Mouse (Mus musculus): ENCODE measurements at regions not wholly inside any gene's neighbourhood (a gene's known extent, or its start where the extent isn't known, plus 50 kb on each side); places are given as distances from the start of the nearest gene placed in this dataset.

DNA sequence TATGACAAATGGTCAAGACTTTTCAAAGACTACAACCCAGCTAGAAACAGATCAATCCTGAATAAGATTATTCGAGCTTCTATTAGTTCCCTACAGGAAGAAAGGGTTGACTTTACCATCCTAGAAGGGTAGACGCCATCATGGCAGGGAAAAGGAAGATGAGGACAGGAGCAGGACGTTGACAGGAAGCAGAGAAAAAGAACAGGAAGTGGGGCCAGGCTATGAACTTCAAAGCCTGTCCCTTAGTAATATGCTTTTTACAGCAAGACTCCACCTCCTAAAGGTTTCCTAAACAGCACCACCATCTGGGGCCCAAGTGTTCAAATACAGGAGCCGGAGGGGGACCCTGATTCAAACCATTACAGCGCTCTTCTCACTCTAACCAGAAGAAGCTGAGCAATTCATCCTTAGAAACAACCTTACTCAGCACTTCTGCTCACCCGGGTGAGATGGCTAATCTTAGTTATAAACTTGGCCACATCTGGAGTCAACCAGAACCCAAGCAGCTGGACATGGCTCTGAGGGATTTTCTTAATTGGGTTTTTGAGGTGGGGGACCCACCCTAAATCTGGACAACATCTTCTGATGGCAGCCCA lies 60.6 kb upstream of the Trim2 start:
- no peak for TF ChIP-seq CTCF (IDR thresholded peaks at IDR 0.05)
- ChIA-PET POLR2A (interaction anchor here (1.0 to 2.2 kb wide), 2 partner anchors 9 to 12 kb away, joined by 3 to 7 read pairs; no protein-coding TSS in a partner anchor), CTCF (interaction anchor here (0.7 to 3.6 kb wide), 6 partner anchors 8 to 55 kb away, joined by 3 to 24 read pairs (median 4); no protein-coding TSS in a partner anchor)
- ATAC-seq (no peak), DNase-seq (ENCODE audit: low read depth, low spot score) (no peak)
- H3K27me3 ChIP-seq: no peaks in the 10 kb centered on the region
- in situ Hi-C loops (cut with MboI; ENCODE audit: low pct_unique_long_range_greater_than_20kb): no loop called here

DNA sequence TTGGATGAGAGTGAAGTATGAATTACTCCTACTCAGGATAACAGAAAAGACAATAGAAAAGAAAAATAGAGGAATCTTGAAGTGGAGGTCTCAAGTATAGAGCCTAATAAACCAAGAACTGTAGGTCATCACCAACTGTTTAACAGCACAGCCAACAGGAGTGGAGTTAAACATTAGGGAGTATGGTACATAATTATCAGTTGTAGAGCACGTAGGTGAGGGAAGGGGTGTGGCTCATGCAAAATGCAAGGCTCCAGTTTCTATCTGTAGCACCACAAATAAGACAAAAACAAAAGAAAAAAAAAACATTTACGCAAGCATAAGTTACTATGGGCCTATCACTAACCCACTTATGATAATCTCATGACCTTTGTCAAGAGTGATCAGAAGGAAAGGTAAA lies 52.0 kb upstream of the Trim2 start:
- no peak for DNase-seq (ENCODE audit: low read depth, low spot score)
- TF ChIP-seq CTCF (IDR thresholded peaks at IDR 0.05): no peak
- CTCF ChIA-PET: interaction anchor here (0.9 to 1.6 kb wide), 4 partner anchors 9 to 314 kb away, joined by 3 to 9 read pairs (median 4); no protein-coding TSS in a partner anchor
- H3K27me3 ChIP-seq: no peaks in the 10 kb centered on the region
- POLR2A ChIA-PET: interaction anchor here (1.4 to 1.9 kb wide), 2 partner anchors 8 to 17 kb away, joined by 7 read pairs; no protein-coding TSS in a partner anchor
- no peak for ATAC-seq
- in situ Hi-C loops (cut with MboI; ENCODE audit: low pct_unique_long_range_greater_than_20kb): no loop called here

DNA sequence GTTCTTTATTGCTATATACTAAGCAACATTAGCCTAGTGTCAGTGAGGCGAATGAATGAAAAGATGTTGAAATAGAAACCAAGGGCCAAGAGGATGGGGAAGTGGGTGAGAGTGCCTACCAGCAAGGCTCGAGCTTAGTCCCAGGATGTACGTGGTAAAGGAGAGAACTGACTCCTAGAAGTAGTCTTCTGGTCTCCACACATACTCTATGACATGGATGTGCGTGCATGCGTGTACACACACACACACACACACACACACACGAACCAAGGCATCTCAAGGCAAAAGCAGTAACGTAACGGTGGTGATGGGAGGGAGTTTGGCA lies 50.0 kb upstream of the Trim2 start:
- no peaks in the 10 kb centered on the region for H3K27me3 ChIP-seq
- DNase-seq (ENCODE audit: low read depth, low spot score) (no peak), ATAC-seq (no peak)
- in situ Hi-C loops (cut with MboI; ENCODE audit: low pct_unique_long_range_greater_than_20kb): no loop called here
- ChIA-PET POLR2A (interaction anchor here (0.8 to 1.9 kb wide), 2 partner anchors 20 to 119 kb away, joined by 5 to 7 read pairs; no protein-coding TSS in a partner anchor), CTCF (interaction anchor here (1.0 to 6.2 kb wide), 5 partner anchors 10 to 130 kb away, joined by 3 to 31 read pairs (median 4); no protein-coding TSS in a partner anchor)
- TF ChIP-seq CTCF (IDR thresholded peaks at IDR 0.05): no peak
